Mouse (Mus musculus) megakaryocyte progenitor cell, adult 5-6 weeks (primary cell): ENCODE measurements around the gene Gm13101. TPM values are rescaled to one million over a fixed set of nuclear protein-coding genes. Genes with fewer than 3 reads are reported as not detected.
"Not testable (repeated sequence)": the region's sequence is repeated elsewhere in the genome, so short reads cannot be mapped to it uniquely, and the experiment has no call there.

Source experiments
- ATAC-seq: replicated peaks from 2 replicates; pipeline ENCODE4 v1.8.0; 2016; ENCODE audit warnings: mild to moderate bottlenecking, moderate TSS enrichment, inconsistent platforms; ENCODE audit not compliant: poor library complexity
- total RNA-seq, 2 experiments: library from RNA; stranded (forward) in 1 of 2; stranded (reverse) in 1 of 2; fragments of 157-497, 149-512 nt in 1 of 2; fragments of 200-1000 nt in 1 of 2; gene quantifications; 2 replicates each; pipeline versions ENCODE4 v1.2.3 to v1.2.4; 2015 to 2017

The Gm13101 gene
- total RNA-seq (2015) (not detected in 2 replicates), total RNA-seq (2017) (not detected in 2 replicates)

DNA sequence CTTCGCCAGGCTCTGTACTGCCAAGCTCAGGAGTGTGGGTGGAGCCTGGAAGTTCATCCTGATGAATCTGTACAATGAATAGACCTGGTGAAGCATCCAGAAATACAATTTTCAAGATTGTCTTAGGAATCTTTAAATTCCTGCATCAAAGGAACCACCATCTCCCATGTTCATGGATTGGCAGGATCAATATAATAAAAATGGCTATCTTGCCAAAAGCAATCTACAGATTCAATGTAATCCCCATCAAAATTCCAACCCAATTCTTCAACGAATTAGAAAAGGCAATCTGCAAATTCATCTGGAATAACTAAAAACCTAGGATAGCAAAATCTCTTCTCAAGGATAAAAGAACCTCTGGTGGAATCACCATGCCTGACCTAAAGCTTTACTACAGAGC, at the start of gene Gm13101:
Gene Gm13101, minus strand, starts transcription at position 101 of the 400 bp plus-strand sequence.
- not testable (repeated sequence) for ATAC-seq

DNA sequence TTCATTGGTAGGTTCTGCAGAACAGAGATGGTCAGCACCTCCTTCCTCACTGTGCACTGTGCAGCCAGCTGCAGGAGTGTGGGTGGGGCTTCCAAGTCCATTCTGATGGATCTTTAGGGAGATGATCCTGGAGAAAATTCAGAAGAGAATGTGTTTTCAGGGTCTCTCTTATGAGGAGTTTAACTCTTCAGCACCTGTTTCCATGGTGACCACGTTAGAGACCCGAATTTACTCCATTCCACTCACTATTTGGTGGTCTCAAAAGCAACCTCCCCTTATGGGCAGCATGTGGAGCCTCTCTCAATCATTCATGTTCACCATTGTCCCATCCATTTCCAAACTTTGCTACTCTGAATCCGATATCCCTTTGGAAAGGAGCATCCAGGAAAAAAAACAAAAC, 27.5 kb upstream of the Gm13101 start, which contains the start of gene Pramef17:
Gene Pramef17, minus strand, starts transcription at position 101 of the 400 bp plus-strand sequence.
- not testable (repeated sequence) for ATAC-seq

DNA sequence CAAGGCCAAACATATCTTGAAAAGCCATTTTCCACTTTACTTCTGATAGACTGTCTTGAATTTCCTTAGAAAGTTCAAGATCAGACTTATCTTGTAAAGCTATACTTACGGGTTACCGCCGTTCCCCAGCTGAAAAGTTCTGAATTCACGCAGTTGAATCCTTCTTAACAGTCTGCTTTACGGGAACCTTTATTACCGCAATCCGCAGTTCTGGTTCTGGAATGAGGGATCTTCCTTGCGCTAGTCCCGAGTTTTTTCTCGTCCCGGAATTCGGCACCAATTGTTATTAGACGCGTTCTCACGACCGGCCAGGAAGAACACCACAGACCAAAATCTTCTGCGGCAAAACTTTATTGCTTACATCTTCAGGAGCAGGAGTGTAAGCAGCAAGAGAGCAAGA, 21.4 kb upstream of the Gm13101 start:
- ATAC-seq = not testable (repeated sequence)

DNA sequence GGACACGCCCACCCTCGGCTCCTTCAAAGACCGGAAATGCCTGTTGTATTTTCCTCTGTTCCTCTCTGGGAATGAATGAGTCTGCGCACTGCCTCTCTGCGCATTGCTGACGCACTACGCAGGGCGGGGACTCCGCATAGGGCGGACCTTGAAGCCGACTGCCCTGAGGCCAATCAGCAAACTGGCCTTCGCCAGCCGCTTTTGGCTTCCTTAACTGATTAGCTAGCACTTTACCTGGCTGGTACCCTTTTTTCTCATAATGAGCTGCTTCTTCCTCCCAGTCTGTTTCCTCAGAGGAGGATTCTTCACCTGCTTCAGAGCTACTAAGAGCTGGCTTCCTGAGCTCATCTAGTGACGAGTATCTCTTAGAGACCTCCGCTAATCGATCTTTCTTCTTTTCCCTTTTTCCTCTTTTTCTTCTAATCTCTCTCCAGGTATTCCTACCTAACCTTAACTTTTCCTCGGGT, 20.8 kb upstream of the Gm13101 start:
- ATAC-seq = not testable (repeated sequence)

DNA sequence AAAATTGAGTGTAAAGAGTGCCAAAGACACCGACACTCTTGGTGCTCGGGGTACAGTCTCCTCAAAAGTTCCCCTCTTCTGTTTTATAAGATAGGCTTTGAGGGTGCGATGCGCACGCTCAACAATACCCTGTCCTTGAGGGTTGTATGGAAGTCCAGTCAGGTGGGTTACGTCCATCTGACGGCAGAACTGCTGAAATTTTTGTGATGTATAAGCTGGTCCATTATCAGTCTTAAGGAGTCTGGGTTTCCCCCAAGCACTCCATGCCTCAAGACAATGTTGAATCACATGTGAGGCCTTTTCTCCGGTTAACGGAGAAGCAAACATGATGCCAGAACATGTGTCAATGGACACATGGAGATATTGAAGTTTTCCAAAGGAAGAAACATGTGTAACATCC, 19.0 kb upstream of the Gm13101 start:
- ATAC-seq = not testable (repeated sequence)

DNA sequence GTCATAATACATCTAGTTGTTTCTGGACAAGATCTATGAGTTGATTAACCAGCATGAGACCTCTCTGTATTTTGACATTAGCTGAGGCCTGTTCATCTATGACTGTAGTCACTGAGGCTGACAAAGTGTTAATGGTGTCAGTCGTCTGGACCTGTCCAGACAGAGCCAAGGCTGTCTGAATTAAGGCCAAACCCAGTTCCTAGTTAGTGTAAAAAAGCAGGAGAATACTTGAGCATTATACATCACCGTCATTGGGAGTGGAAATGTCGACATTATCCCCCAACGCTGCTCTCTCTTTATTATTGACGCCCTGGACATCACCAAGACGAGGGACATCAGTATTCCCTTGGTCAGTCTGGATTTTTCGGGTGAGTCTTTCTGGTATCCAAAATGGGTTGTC, 18.4 kb upstream of the Gm13101 start:
- ATAC-seq = not testable (repeated sequence)

DNA sequence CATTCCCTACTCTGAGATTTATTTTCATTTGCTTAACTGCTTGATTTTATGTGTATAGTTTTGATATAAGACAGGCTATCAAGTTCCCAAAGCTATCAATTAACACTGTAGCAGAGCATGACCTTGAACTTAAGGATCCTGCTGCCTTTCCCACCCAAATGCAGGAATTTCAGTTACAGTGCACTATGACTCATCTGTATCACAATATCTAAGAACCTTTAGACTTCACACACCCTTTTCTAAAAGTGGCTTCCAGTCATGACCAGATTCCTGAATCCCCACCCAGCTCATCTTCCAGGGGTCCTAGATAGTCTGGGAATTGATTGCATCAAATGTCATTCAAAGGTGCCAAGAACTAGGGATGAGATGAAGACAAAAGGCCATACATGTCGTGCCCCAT, 16.7 kb upstream of the Gm13101 start:
- ATAC-seq = not testable (repeated sequence)

DNA sequence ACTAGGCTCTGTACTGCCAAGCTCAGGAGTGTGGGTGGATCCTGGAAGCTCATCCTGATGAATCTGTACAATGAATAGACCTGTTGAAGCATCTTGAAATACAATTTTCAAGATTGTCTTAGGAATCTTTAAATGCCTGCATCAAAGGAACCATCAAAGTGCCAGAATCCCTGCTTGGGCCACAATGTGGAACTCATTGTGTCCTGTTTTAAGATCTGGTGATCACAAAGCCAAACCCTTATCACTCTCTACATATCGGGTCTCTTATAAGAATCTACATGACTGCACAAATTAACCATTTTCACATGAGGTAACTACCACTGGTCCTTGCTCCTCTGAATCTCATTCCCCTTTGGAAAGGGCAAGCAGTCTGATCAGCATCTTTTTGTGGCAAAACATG, 15.8 kb downstream of the Gm13101 start, which contains the start of gene Pramef25:
Gene Pramef25, minus strand, starts transcription at position 101 of the 400 bp plus-strand sequence.
- ATAC-seq = not testable (repeated sequence)

Other genes with a start within 250 kb of the Gm13101 start
- not detected in 2 replicates for gene Gm13078, start 247.5 kb downstream of the Gm13101 start, total RNA-seq (2015)
- gene Gm13078, start 247.5 kb downstream of the Gm13101 start, total RNA-seq (2017) = not detected in 2 replicates
- not detected in 2 replicates for gene Gm13023, start 177.6 kb downstream of the Gm13101 start, total RNA-seq (2015)
- gene Gm13023, start 177.6 kb downstream of the Gm13101 start, total RNA-seq (2017) = not detected in 2 replicates
- not detected in 2 replicates for gene Gm13084, start 150.9 kb downstream of the Gm13101 start, total RNA-seq (2015)
- not detected in 2 replicates for gene Gm13084, start 150.9 kb downstream of the Gm13101 start, total RNA-seq (2017)
- not detected in 2 replicates for gene Gm13103, start 120.5 kb downstream of the Gm13101 start, total RNA-seq (2015)
- not detected in 2 replicates for gene Gm13103, start 120.5 kb downstream of the Gm13101 start, total RNA-seq (2017)
- gene Pramef6, start 66.6 kb downstream of the Gm13101 start, total RNA-seq (2015) = not detected in 2 replicates
- not detected in 2 replicates for gene Pramef6, start 66.6 kb downstream of the Gm13101 start, total RNA-seq (2017)
- gene Pramef25, start 15.9 kb downstream of the Gm13101 start, total RNA-seq (2015) = not detected in 2 replicates
- gene Pramef25, start 15.9 kb downstream of the Gm13101 start, total RNA-seq (2017) = not detected in 2 replicates
- not detected in 2 replicates for gene Pramef17, start 27.4 kb upstream of the Gm13101 start, total RNA-seq (2015)
- gene Pramef17, start 27.4 kb upstream of the Gm13101 start, total RNA-seq (2017) = not detected in 2 replicates
- not detected in 2 replicates for gene Pramel4, start 92.2 kb upstream of the Gm13101 start, total RNA-seq (2015)
- not detected in 2 replicates for gene Pramel4, start 92.2 kb upstream of the Gm13101 start, total RNA-seq (2017)
- not detected in 2 replicates for gene Gm13102, start 139.5 kb upstream of the Gm13101 start, total RNA-seq (2015)
- not detected in 2 replicates for gene Gm13102, start 139.5 kb upstream of the Gm13101 start, total RNA-seq (2017)
- gene Oog3, start 195.7 kb upstream of the Gm13101 start, total RNA-seq (2015) = not detected in 2 replicates
- gene Oog3, start 195.7 kb upstream of the Gm13101 start, total RNA-seq (2017) = not detected in 2 replicates
- not detected in 2 replicates for gene Oog2, start 223.8 kb upstream of the Gm13101 start, total RNA-seq (2015)
- gene Oog2, start 223.8 kb upstream of the Gm13101 start, total RNA-seq (2017) = not detected in 2 replicates
- gene C87977, start 246.4 kb upstream of the Gm13101 start, total RNA-seq (2015) = not detected in 2 replicates
- gene C87977, start 246.4 kb upstream of the Gm13101 start, total RNA-seq (2017) = not detected in 2 replicates